Mouse (Mus musculus): ENCODE data around the gene Dab1. TPM values are rescaled to one million over a fixed set of nuclear protein-coding genes. Genes with fewer than 3 reads are reported as not detected.

Gene Dab1
- total RNA-seq, 2 experiments from 2014 or later = 1.7 to 1.9 TPM

DNA sequence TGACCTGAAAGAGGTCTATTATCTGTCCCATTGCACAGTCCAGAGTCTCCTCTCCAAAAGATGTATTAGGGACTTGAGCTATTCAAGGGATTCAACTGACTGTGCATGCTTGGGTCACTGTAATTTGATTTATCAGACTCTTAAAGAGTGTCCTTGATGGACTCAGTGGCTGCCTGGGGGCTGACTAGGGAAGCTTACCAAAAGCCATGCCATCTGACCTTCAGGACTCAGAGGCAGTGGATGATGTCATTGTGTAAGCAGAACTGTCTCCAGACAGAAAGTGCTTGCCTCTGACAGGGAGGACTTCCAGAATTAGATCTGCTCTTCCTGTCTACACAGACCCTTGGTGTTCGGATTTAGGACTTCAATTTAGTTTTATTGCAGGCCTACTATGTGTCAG is 627.3 kb downstream of the Dab1 start:
- no peak for DNase-seq (ENCODE audit: low spot score in 2 of 2)

DNA sequence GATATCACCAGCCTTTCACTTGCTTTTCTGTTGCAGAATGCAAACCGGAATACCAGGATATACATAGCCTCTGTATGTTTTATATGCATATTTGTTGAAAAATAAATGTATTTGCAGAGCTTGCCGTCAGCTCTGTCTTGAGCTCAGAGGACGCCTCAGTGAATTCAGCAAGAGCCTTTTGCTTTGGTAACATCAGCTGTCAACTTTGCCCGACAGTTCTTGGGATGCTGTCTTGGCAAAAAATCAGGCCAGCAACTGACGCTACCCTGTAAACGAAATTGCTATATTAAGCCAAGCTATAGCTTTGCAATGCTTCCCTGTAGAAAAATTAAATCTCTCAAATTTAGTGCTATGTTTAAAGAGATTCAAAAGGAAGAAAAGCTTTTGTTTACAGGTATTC is 630.3 kb downstream of the Dab1 start:
- no peak for DNase-seq (ENCODE audit: low spot score in 2 of 2)

DNA sequence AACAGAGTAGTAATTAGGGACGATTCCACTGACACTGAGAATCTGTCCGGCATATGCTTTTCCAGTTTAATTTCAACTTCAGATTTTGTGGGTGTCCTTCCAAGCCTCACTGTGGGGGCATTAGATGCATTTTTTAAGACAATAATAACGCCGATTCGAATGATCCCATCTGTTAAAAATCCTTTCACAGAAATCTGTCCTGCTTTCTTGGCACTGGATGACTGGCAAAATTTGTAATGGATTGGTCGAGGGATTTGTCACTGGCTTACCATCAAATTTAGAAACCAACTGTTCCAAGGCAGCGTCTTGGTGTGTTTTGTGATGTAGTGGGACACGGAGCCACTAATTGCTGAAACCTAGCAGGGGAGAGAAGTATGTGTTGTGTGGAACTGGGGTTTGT is 638.6 kb downstream of the Dab1 start:
- DNase-seq (ENCODE audit: low spot score in 2 of 2) = no peak

DNA sequence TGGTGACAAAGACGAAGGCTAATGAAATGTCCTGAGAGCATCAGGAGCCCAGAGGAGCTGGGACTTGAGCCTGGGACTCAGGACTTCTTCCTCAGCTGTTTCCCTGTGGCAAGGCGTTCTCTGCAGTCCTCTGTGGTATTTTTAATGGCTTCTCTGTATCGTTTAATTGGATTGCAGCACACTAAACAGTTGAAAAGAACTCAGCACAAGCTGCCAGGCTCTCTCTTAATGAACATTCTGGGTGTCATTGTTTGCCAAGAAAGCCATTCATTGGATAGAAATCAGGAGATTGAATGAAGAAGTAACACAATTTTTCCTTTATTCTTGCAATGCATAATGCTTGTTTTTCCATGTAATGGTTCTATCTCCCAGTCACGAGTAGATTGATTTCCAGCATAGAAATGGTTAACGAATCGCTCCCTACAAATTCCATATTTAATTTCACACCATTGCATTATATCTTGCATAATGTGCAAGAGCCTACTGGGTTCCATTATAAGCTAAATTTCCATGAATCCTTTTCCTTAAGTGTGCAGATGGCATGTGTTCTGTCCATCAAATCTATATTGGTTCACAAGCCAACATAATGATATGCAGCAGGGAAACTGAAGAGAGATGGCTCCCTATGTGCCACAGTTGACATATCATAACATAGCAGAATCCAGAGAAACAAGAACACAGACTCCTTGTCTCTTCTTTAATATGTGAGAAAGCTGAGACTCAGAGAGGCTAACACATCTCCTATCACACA is 650.4 kb downstream of the Dab1 start:
- DNase-seq (ENCODE audit: low spot score in 2 of 2) = no peak

GRCm38 (mm10) chr4:104270173-104270557 is 651.0 kb downstream of the Dab1 start:
- no peak for DNase-seq (ENCODE audit: low spot score in 2 of 2)

- no peak for DNase-seq (ENCODE audit: low spot score in 2 of 2)
These were observed 656.1 kb downstream of the Dab1 start for GRCm38 (mm10) chr4:104275260-104275659.

- no peak for DNase-seq (ENCODE audit: low spot score in 2 of 2)
These were observed 657.8 kb downstream of the Dab1 start for GRCm38 (mm10) chr4:104276916-104277315.

- no peak for DNase-seq (ENCODE audit: low spot score in 2 of 2)
These were observed 662.4 kb downstream of the Dab1 start for GRCm38 (mm10) chr4:104281518-104281917.

GRCm38 (mm10) chr4:104283906-104284305 is 664.7 kb downstream of the Dab1 start:
- no peak for DNase-seq (ENCODE audit: low spot score in 2 of 2)

- no peak for DNase-seq (ENCODE audit: low spot score in 2 of 2)
These were observed 669.2 kb downstream of the Dab1 start for GRCm38 (mm10) chr4:104288401-104288800.

GRCm38 (mm10) chr4:104301764-104302163 is 682.6 kb downstream of the Dab1 start:
- DNase-seq (ENCODE audit: low spot score in 2 of 2) = no peak

DNA sequence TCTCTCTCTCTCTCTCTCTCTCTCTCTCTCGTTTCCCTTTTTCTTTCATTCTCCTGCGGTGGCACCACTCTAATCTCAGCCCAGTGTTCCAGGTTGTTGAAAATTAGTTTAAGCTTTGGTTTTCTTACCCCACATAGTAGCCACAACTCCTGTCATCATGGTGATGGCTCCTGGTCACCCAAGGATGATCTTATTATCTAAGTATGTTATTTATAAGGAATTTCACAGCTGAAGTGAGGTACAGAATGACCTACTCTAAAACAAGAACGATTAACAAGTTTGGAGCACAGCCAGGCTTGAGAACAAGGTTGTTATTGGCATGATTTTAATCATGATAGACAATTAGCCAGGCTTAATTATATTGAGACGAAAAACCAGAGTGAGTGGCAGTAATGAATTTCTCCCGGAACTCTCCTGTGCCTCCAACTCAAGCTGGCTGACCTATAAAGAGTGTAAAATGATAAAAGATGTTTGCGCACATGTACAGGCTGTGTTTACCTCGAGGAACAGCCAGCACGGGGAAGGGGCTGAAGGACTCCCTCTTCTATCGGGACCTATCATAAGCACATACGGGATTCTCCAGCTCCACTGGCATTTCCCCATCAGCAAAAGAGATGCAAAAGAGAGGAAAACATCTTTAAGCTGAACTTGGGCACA is 684.0 kb downstream of the Dab1 start:
- DNase-seq (ENCODE audit: low spot score in 2 of 2) = no peak

DNA sequence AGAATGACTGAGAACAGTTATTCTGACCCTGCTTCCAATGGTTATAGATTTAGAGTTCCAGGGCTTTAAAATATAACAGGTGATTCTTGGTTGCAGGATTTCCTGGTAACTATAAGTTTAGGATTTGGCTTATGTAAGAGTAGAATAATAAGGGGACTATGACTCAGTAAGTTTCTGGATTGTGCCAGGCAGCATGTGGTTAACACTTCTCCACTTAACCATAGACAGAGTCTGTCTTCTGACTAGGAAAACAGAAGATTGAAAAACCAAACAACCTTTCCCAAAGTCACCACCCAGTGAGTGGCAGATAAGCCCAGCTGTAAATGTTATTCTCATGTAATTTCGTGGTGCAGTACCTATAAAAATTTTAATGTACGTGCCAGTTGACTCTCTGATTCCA is 688.6 kb downstream of the Dab1 start:
- no peak for DNase-seq (ENCODE audit: low spot score in 2 of 2)

DNA sequence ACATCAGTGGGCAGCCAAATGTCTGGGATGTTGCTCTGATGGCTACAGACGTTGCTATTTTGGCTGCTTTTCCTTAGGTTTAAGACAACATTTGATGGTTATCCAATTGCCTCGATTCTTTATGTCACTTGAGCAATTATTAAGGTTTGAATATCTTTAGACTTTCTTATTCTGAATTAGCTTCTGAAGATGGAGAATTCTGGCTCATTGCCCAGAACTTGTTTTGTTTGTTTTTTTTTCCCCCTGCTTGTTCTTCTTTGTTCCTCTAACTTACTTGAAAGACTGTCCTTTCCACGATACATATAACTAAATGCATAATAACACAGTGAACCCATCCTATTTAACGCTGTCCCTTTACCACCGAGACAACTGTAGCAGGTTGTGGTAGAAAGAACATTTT is 707.1 kb downstream of the Dab1 start:
- no peak for DNase-seq (ENCODE audit: low spot score in 2 of 2)

DNA sequence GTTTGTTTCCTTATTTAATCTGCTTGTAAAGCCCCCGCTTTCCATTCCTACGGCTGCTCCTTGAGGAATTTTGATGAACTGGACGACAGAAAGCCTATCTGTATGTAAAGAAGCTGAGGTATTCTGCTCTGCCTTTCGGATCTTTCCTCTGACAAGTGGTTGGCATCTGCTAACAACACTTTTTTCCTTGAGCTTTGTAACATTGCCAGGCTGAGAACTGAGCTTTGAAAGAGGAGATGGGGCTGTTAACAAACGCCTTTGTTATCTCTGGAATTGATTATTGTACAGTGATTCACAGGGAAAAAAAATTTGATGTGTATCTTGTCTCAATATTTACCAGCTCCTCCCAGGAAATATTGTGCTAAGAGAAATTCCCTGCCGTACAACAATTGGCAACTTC is 712.7 kb downstream of the Dab1 start:
- no peak for DNase-seq (ENCODE audit: low spot score in 2 of 2)

GRCm38 (mm10) chr4:104332399-104332798 is 713.2 kb downstream of the Dab1 start:
- no peak for DNase-seq (ENCODE audit: low spot score in 2 of 2)

- DNase-seq (ENCODE audit: low spot score in 2 of 2) = no peak
These were observed 718.1 kb downstream of the Dab1 start for GRCm38 (mm10) chr4:104337279-104337678.

- no peak for DNase-seq (ENCODE audit: low spot score in 2 of 2)
These were observed 719.2 kb downstream of the Dab1 start for GRCm38 (mm10) chr4:104338382-104338781.

DNA sequence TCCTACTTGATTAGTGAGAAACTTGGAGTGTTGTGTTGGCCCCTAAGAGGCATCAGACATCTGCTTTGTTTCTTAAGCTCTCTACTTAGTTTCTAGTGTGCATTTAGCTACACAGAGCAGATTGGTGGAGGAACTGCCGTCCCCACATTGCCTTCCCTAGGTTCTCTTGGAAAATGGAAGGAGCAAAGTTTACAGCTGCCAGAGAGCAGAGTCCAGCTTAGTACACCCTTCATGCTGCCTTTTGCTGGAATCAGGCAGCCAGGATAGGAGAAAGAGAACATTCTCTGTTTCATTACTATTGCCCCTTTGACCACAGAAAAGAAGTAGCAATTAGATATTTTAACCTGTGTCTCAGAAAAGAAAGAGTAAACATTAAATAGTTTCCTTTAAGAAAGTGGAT is 742.2 kb downstream of the Dab1 start:
- DNase-seq (ENCODE audit: low spot score in 2 of 2) = no peak

DNA sequence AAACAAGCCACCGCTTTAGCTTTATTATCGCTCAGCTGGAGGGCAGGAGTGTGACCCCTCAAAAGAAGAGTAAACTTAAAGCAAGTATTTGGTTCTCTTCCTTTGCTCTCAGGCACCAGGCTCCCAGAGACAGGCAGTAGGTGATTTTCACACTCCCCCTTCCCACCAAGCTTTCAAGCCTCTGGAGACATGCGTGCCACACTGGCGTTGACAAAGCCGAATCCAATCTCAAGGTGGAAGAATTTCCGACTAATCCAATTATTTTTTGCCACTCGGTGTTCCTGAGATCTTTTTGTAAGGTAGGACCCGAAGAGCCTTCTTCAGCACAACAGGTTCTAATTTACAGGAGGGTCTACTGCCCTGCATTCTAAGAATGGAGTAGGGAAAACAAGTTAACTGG is 747.3 kb downstream of the Dab1 start:
- no peak for DNase-seq (ENCODE audit: low spot score in 2 of 2)

DNA sequence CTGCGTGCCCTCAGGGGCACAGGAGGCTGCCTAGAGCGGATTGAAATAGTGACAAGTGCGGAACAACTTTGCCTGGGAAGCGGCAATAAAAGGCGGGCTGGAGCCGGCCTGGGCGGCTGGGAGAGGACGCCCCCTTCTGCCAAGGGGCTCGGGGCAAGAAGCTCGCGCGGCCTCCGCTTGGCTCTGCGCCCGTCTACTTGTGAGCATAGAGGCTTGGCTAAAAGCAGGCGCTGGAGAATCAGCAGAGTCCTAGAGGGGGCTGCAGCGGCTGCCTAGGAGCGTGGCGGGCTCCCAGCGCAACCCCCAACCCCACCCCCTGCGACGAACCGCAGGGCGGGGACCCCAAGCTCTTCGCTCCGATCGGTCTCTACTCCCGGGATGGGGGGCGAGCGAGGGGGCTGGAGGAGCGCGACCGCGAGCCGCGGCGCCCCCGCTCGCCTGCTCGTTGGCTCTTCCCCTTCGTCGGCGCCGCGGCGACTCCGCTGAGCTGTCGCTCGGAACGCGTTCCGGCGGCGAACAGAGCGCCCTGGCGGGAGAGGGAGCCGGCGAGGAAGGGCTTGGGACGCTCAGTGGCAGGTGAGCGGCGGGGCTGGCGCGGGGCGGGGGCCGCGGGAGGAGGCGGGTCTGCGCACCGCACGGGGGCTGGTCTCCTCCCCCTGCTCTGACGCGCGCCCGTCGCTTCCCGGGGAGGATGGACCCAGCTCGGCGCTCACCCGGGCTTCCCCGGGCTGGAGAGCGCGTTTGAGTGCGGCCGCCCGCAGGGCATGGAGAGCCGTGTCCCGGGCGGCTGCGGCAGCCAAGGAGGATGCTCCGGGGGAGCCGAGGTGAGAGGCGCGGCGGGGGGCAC is 748.0 kb downstream of the Dab1 start:
- DNase-seq (ENCODE audit: low spot score in 2 of 2) = peak; percentile 43 to 58

Data from gastrocnemius, postnatal 4 days (tissue).